Mouse (Mus musculus) cerebellum, adult 8-10 months (tissue): Measurements from ENCODE around the gene Fshb.

Experiments
- DNase-seq: peaks from one replicate; pipeline ENCODE4 v3.0.0; 2022

The Fshb gene

DNA sequence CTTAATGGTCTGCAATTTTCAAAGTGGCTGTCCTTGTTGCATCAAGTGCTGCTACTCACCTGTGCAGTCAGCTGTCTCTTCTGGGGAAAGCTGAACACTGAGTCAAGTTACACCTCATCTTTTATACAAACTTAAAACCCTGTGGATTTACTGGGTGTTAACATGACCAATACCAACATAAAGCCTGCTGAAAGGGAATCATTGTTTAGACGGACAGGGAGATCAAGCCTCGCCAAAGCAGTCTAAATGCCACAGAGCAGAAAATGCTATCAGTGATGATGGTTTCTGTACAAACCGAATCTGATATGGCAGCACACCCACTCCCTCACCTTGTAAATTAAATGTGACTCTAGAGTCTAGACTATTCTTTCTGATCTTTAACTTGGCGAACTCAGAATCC lies at the start of gene Fshb:
Gene Fshb, minus strand, starts transcription at position 101 of the 400 bp plus-strand sequence.
- no peak for DNase-seq

DNA sequence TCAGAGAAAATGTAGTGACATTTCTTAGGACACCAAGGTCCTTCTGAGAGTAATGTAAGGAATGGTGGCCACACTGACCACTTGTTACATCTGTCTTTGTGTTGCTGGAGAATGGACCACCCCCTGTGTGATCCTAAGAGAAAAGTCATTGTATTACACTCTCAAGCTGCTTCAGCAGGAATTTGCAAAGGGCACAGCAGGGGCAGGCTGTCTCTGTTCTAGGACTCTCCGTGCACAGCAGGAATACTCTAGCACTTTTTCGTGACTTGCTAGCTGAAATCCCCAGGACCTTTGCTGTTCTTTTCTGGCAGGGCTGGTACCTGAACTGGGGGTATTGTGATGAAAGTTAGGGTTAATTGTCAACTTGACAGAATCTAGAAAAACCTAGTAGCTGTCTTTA lies 24.8 kb upstream of the Fshb start:
- no peak for DNase-seq

DNA sequence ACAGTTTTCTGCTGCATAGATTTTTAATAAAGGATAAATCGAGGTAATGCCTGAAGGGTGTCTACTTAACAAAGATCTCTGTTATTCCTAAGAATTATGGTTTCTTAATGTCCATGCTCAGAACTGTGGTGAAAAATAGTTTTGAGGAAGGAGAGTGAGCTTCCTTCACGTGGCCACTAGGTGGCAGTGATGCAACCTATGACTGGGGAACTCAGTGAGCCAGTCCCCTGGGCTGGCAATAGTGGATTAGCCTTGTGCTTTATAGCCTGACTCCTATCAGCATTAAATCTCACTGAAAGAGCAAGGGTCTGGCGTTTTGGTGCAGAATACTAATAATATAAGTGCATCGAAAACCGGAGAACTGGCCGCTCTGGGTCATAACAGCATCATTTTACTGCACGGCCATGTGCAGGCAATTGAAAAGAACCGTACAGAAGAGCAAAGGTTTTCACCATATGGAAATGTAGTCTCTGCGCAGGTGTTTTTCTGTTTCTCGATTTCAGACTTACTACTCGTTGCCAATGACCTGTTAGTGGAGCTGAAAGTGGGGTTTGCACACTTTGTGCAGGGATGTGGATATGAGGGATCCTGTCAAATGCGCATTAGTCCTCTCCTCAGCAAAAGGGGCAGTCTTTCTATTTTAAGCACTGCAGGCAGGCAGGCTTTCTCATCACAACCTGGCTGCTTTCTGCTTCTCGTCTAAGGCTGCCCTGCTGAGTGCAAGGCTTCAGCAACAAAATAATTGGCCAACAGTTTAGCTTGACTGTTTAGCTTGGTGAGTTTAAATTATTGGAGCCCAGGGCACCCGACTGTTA lies 23.8 kb upstream of the Fshb start:
- DNase-seq: no peak

DNA sequence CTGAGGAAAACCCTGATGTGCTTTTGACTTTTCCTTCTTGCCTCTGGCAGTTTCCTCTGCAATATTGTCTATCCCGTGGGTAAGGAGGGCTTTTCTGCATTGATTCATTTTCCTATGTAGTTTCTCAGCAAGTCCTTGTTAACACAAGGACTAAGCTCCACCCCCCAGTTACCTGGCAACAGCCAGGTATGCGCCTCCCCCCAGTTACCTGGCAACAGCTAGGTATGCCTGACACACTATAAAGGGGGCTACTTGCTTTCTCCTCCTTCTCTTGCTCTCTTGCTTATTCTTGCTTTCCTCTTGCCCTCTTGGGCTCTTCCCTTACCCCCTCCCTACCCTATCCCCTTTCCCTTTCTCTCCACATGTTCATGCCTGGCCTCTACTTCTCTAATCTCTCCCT lies 3.8 kb upstream of the Fshb start:
- no peak for DNase-seq

DNA sequence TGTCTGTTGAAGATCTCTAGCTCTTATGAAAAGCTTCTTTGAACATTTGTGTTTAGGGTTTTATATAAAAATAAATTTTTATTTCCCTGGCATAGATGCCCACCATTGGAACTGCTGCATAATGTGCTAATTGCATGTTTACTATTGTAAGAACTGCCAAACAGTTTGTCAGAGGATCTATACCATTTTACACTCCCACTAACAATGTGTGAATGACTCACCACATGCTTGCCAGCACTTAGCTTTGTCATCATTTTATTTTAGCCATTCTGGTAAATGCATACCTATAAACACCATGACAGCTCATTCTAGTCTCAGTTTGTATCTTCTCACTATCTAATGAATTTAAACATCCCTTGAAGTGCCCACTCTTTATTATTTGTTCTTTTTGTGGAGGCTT lies 13.5 kb downstream of the Fshb start:
- DNase-seq: no peak

DNA sequence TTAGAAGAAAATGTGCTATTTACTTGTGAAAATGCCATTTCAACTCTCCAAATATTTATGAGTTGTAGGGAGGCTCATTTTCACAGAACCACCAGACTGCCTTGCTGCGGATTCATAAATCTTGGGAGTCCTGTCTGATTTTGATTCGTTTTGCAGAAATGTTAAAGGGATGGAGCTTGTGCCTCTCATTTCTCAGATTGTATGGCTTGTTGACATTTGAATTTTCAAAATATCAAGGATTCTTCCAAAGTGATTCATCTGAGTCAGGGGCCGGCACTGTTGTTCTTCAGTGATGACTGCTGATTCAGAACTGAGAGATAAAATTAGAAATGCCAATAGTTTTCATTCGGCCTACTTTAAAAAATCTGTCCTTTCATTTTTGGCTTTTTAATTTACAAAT lies 18.6 kb downstream of the Fshb start:
- no peak for DNase-seq

DNA sequence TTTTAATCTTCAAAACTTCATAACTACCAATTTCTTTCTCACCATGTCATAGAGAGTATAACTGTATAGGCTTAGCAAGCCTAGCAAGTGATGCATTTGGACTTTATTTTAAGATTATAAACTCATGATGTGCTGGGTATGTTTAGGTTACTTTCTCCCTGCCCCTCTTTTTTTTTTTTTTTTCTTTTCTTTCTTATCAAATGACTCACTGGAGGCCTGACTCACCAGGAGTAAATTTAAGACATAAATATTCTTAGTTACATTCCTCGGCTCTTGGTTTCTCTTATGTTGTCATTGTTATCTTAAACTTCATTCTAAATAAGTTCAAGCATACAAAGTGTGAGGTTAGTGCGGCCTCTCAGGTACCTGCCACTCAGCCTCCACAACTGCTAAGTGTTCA lies 23.5 kb downstream of the Fshb start:
- DNase-seq: no peak

DNA sequence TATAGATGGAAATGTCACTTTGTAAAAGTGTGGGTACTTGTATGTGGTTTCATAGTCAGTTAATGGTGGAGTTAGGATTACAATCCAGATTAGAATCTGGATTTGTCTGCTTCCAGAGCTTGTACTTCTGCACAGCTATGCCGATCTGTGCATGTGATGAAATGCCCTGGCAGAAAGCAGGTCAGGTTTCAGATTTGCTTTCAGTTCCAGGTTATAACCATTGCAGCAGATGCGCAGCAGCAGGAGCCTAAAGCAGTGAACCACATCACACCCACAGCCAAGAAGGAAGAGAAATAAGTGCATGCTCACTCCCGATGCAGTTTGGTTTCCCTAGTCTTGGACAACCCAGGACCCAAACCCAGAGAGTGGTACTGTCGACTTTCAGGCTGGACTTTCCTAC lies 34.8 kb downstream of the Fshb start:
- DNase-seq: no peak

DNA sequence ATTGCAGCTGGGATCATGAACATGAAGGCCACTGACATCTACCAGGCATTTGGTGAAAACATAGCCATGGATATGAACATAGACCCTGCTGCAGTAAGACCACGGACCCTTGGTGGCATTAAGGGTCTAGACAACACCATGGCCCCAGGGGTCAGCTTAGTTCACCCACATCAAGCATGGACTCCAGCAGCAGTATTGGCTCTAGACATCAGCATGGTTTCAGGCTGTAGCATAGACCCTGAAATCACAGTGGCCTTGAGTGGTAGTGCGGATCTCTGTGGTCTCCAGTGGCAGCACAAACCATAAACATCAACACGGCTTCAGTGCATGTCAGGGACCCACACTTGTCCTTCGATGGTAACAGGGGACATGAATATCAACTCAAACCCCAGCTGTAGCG lies 36.7 kb downstream of the Fshb start:
- no peak for DNase-seq

DNA sequence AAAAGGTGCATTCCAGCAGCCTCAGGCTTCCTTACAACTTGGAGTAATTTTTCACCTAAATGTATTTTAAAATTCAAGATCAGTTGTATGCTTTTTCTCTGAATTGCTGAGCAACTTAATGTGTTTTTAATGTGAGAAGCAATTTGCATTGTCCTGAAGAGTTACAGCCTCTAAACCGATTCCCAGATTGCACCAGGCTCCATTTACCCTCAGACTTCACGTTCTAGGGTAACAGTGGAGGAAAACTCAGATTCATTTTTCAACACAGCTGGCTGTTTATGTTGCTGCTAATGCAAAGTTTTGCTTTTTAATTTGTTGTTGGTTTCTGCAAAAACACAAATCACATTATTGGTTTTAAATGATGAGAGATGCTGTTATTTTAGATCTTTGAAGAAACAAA lies 40.1 kb downstream of the Fshb start:
- no peak for DNase-seq

DNA sequence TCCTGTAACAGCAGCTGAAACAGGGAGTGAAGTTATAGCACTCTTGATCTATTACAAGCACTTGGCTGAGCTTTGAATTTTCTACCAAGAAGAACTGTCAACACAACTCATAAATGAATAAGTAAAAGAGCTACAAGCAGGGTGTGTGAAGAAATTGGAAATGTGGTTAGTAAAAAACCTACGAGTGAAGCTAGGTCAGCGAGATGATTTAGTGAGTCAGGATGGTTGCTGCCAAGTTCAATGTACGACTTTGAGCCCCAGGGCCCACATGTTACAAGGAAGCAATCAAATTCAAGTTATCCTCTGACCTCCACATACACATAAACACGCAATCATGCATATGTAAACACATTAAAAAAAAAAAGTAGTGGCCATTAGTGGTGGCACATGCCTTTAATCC lies 46.3 kb downstream of the Fshb start:
- no peak for DNase-seq

DNA sequence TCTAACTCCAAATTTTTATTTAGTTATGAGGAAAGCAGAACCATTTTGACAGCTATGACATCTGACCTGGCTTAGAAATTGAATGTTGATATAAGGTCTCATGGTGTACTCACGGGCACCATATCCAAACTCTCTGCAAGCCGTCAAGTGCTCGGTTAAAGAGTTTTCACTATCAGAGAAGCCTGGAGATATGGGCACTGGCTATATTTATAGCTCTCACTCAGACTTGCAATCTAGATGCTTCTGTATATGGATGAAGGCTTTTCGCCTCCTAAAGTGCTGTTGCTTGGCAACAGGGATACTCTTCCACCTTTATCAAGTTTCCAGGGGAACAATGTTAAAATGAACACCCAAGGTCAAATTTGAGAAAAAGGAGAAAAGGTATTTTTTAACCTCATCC lies 47.1 kb downstream of the Fshb start:
- no peak for DNase-seq

DNA sequence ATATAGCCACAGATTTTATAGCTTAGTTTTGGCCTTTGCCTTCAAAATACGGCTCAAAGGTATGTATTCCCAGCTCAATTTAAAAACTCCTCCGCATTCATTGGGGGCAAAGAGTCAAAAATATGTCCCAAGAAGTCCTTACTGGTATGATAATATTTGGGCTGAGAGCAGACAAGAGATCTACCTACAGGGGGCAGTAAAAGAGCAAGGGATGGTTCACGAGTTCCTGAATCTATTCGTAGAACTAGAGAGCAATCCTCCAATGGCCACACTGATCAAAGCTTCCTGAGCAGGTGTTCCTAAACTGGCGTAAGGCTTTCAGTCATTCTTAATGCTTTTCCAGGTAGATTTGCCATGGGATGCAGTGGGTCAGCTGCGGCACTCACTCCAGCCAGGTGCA lies 49.3 kb downstream of the Fshb start:
- no peak for DNase-seq

DNA sequence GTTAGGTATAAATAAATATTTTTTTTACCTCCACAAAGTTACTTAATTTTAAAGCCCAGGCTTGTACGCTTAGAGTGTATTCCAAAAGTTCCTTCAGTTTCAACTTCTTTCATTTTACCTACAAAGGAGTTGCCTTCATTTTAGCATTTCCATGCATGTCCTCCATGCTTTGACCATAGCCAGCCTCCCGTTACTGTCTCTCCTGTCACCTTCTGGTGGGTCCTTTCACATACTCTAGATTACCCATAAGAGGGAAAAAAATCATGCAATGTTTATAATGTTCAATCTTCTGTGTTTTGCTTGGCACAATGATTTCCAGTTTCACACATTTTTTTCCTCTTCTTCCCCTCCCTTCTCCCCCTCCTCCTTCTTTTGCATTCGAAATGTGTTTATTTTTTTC lies 53.1 kb downstream of the Fshb start:
- no peak for DNase-seq
